Mouse (Mus musculus) splenic B cell, adult 2 months (primary cell): ENCODE results near the gene Snx29.
"Not testable (repeated sequence)": the region's sequence is repeated elsewhere in the genome, so short reads cannot be mapped to it uniquely, and the experiment has no call there.

ENCODE experiments used
- DNase-seq: peaks from one replicate; pipeline ENCODE4 v3.0.0-alpha.2; 2011; ENCODE audit warnings: low read depth, low spot score
- H3K27me3 ChIP-seq: 2 replicates; pipeline ENCODE4 v1.6.1; 2012; ENCODE audit warnings: mild to moderate bottlenecking, low read length, moderate library complexity, mixed read lengths; ENCODE audit not compliant: control insufficient read depth, poor library complexity, insufficient read depth, severe bottlenecking
- H3K36me3 ChIP-seq: 2 replicates; pipeline ENCODE4 v1.6.1; 2012; ENCODE audit warnings: mild to moderate bottlenecking, low read length, moderate library complexity, mixed read lengths; ENCODE audit not compliant: control insufficient read depth, poor library complexity, insufficient read depth, severe bottlenecking

Snx29 gene

DNA sequence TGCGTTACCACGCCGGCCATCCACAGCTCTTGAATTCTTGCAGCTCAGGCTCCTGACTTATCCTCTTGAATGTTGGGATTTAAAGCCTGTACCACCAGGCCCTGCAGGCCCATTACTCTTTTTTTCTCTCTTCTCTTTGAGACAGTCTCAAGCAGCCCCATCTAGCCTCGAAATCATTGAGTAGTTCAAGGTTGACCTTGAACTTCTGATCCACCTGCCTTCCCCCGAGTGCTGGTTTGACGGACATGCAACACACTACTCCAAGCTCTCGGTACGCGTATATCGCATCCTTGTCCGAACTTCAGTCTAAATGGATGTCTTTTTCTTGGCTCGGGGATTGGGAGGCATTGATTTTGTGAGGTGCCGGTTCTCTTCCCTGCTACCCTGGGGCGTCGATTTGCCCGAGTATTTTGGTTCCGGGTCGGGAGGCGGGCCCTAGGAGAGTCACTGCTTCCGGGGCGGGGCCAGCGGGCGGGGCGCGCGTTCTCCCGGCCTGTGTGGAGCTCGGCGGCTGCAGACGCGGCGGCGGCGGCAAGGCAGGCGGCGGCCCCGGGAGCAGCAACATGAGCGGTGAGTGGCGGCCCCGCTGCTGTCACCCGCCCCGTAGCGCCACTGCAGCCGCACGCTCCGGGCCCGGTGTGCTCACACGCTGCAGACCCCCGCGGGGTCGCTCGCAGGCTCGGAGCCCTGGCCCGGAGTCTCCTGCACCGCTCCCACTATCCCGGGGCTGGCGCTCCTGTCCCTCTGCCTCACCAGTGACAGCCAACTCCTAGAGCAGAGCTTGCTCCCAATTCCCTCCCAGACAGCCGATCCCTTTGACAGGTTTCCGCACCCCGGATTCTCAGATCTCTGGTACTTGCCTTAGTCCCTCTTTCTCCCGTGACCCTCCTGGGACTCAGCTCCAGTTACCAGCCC lies at the start of gene Snx29:
Gene Snx29, plus strand, starts transcription at position 500 of the 915 bp plus-strand sequence.
- H3K27me3 ChIP-seq, result no peaks in the 10 kb centered on the region
- DNase-seq, result peak; percentile 93
- no peaks in the 10 kb centered on the region for H3K36me3 ChIP-seq

DNA sequence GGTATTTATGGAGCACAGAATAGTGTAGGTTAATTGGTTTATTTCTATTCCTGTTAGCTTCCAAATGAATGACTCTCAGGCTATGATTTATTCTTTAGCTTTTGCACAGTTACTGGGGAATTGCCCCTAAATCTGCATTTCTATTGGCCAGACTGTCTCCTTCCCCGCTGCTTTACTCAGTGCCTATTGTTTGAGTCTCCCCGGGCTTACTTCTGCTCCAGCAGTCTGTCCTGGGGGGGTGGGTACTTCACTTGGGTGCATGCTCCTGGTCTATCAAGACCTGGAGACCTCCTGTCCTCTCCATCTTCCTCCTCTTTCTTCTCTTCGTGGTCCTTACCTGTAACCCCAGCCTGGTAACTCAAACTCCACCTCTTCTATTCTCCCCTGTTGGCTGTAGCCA lies 45.8 kb upstream of the Snx29 start:
- Histone ChIP-seq H3K27me3 (no peaks in the 10 kb centered on the region), H3K36me3 (no peaks in the 10 kb centered on the region)
- DNase-seq, result no peak

DNA sequence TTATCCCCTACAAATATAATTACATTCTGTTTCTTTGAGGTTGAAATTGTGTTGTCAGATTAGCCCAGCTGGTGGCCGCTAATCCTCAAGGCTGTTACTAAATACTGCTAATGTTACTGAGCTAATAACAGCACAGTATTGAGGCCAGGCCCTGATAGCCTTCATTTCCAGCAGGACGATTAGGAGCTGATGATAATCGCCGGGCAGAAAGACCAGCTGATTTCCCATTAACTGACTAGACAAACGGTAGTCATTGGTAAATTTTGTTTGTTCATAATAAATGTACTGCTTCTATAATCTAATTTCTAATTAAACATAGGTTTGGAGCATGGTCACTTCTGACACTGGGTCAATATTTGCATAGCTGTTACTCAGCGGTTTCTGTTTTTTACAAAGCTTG lies 43.9 kb upstream of the Snx29 start:
- no peaks in the 10 kb centered on the region for H3K27me3 ChIP-seq
- DNase-seq, result no peak
- no peaks in the 10 kb centered on the region for H3K36me3 ChIP-seq

DNA sequence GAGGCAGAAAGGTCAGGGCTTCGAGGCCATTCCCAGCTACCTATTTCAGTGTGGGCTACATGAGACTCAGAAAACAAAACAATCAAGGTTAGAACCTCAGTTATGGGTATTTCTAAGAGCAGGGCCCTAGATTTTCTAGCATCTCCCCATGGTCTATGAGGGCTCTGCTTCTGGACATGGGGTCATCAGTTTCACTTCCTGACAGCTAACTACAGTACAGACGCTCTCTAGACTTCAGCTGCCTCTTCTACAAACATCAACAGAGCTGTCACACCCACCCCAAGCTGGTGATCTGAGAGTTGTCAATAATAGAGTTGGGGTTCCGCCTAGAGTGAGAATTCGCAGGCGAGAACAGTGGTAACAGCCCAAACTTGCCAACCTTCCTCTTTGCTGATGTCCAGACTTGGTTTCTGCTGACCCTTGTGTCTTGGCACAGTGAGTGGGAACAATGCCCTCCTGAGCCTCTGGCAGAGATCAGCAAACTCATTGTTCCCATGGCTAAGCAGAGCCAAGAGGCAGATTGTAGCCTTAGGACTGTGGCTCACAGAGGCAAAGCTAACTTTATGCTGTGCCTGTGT lies 40.0 kb upstream of the Snx29 start:
- Histone ChIP-seq H3K27me3 (no peaks in the 10 kb centered on the region), H3K36me3 (no peaks in the 10 kb centered on the region)
- peak; percentile 5 for DNase-seq

DNA sequence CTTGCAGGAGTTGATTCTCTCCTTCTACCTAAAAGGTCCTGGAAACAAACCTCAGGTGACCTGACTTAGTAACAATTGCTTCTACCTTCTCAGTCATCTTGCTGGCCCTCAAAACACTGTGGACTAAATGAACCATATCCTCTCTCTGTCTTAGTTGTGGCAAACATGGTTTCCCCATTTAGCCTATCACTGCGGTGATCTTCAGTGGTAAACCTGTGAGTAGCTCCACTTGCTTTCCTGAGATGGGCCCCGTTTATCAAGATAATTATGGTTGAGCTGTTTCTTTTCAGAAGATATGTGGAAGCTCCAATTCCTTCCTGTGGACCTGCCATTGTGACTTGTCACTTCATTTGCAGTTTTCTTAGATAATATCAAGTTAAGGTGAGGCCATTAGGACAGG lies 37.8 kb upstream of the Snx29 start:
- no peaks in the 10 kb centered on the region for H3K36me3 ChIP-seq
- DNase-seq, result no peak
- H3K27me3 ChIP-seq, result no peaks in the 10 kb centered on the region

DNA sequence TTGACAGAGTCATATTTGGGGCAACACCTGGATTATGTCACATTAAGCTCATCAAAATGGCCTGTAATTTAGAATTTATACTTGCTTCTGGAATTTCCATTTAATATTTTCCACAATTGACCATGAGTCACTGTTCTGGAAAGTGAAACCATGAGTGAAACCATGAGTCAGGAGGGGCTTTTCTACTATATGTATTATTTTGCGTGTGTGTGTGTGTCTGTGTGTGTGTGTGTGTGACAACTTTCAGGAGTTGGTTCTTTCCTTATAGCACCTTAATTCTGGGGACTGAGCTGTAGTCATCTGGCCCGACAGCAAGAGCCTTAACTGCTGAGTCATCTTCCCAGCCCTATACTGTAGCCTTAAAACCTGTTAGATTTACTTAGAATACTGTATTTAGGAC lies 36.8 kb upstream of the Snx29 start:
- no peak for DNase-seq
- H3K36me3 ChIP-seq, result no peaks in the 10 kb centered on the region
- H3K27me3 ChIP-seq, result no peaks in the 10 kb centered on the region

DNA sequence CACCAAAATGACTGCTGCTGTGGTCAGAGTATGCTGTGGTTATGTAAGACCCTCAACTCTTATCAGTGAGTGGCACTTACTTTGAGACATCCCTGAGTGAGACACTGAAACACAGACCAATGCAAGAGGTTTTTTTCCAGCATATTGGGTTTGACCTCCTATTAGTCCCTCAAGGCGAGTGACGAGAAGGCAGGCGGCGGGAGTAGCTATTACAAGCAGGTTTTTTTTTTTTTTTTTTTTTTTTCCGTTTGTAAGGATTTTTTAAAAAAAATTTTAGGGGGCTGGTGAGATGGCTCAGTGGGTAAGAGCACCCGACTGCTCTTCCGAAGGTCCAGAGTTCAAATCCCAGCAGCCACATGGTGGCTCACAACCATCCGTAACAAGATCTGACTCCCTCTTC lies 33.8 kb upstream of the Snx29 start:
- H3K36me3 ChIP-seq, H3K27me3 ChIP-seq, DNase-seq: not testable (repeated sequence)

DNA sequence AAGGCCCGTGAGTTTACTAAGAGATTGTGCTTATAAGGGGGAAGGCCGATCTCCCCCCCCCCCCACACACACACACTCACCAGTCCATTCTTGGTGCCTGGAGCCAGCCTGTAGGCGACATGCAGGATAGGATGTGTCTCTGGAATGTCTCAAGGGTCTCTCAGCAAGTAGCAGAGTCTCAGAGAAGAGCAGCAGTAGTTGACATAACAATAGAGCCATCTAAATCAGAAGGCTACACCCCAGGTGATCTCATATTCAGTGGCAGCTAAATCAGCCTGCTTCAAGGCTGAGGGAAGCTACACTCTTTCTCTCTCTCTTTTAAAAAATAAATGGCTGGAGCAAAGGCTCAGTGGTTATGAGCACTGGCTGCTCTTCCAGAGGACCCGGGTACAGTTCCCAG lies 27.1 kb upstream of the Snx29 start:
- not testable (repeated sequence) for DNase-seq, H3K27me3 ChIP-seq, H3K36me3 ChIP-seq

DNA sequence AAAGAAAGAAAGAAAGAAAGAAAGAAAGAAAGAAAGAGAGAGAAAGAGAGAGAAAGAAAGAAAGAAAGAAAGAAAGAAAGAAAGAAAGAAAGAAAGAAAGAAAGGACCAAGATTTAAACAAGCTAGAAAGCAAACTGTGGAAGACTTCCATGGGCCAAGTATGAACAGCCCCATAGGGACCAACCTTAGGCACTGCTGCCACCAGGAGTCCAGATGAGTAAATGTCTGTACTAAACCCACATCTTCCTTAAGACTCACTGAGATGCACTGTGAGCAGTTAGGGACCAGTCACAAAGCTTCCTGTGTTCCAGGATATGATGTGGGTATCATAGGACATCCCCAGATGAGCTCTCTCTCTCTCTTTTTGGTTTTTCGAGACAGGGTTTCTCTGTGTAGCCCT lies 25.0 kb upstream of the Snx29 start:
- peak; percentile 33 for DNase-seq
- not testable (repeated sequence) for H3K27me3 ChIP-seq, H3K36me3 ChIP-seq

DNA sequence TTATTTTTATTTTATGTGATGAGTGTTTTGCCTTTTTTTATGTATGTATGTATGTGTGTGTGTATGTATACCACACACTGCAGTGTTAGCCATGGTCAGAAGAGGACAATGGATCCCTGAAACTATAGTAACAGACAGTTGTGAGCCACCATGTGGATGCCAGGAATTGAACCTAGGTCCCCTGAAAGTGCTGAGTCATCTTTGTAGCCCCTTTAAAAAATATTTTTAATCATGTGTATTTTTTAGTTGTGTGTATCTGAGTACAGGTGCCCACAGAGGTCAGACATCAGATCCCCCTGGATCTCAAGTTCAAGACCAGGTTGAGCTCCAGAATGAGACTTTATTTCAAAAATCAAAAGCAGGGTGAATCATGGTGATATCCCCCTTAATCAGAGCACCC lies 19.0 kb upstream of the Snx29 start:
- no peak for DNase-seq
- Histone ChIP-seq H3K36me3 (no peaks in the 10 kb centered on the region), H3K27me3 (no peaks in the 10 kb centered on the region)

DNA sequence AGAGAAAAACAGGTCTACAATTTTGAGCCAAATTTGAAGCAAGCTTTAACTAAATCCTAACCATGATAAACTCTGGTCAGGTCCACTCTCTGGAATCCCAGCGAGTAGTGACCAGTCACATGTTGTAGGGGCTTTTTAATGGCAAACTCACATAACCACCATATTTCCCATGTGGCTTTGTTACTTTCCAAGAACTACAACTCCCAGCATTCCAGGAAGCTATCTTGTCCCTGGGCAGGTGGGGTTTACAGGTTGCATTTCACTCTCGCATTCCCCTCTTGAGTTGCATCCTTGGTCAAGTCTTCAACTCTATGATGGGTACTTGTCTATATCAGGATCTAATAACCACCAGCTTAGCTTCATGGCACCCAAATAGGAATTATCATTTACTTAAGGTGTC lies 17.2 kb upstream of the Snx29 start:
- no peaks in the 10 kb centered on the region for H3K36me3 ChIP-seq
- no peaks in the 10 kb centered on the region for H3K27me3 ChIP-seq
- no peak for DNase-seq

DNA sequence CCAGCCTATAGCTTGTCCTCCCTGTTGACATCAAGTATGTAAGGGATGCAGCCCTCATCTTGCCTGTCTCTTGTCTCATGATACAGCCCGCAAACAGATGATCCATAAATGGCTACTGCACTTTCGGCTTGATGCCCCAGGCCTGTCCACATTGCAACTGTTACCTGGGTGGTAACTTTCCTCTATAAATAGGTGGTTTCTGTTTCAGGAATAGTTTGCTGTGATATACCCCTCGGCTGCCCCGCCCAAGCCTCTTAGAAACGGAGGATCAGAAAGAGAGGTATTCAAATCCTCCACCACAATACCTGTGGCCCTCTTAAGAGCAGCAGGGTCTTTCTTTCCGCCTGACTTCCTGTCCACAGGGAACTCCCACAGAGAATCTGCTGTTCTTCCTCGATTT lies 9.2 kb upstream of the Snx29 start, which contains the start of gene Tnfrsf17:
Gene Tnfrsf17, plus strand, starts transcription at position 301 of the 400 bp plus-strand sequence.
- DNase-seq, result no peak
- H3K36me3 ChIP-seq, result no peaks in the 10 kb centered on the region
- no peaks in the 10 kb centered on the region for H3K27me3 ChIP-seq

DNA sequence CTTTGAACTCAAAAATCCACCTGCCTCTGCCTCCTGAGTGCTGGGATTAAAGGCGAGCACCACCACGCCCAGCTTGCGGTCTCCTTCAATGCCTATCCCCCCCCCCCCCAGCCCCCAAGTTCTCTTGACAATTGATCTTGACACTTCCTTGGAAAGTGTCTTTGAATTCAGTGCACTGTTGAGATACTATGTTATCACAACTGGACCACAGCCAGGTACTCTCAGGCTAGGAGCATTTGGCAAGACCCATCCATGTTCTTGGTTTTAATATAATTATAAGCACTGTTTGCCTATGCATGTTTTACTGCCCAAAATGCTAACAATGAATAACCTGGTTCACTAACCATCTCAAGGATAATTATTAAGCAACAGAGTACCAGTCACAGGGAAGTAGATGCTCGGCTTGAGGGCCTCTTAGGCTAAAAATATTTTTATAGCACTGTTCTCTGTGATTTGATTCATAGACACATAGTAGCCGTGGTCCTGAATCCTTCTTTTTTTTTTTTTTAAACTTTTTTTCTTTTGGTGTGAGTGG lies 6.9 kb upstream of the Snx29 start:
- no peak for DNase-seq
- H3K36me3 ChIP-seq, result no peaks in the 10 kb centered on the region
- no peaks in the 10 kb centered on the region for H3K27me3 ChIP-seq

DNA sequence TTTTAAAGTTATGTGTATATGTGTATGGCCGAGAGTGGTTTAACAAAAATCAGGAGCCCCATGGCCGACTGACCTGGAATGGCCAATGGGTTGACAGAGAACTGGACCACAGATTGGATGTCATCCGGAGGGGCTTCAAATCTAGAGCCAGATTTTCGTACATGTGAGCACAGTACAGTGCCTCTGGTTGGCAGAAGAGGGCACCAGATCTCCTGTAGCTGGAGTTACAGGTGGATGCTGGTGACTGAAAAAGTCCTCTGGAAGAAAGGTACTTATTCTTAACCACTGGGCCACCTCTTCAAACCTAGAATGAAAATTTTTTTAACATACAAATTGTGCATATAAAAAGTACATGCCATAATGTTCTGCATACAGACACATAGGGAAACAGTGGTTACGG lies 6.0 kb upstream of the Snx29 start:
- DNase-seq, result peak; percentile 61
- H3K36me3 ChIP-seq, result no peaks in the 10 kb centered on the region
- no peaks in the 10 kb centered on the region for H3K27me3 ChIP-seq

DNA sequence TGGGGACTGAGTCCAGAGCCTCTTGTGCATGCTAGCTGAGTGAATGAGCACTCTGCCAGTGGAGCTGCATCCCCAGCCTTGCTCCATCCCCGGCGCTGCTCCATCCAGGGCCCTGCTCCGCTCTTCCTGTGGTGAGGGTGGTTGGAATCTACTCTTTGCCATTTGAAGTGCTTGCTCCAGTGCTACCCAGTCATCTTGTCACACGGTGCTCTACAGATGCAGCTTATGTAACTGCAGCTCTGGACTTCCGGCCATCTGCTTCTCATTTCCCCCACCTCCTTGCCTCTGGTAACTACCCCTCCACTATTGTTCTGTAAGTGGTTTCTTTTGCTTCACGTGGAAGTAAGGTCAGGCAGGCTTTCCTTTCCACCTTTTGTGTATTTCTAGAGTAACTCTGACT lies 5.4 kb upstream of the Snx29 start:
- H3K36me3 ChIP-seq, result no peaks in the 10 kb centered on the region
- H3K27me3 ChIP-seq, result no peaks in the 10 kb centered on the region
- peak; percentile 55 for DNase-seq
